Mouse (Mus musculus): ENCODE measurements around the gene Cflar.

Gene Cflar

DNA sequence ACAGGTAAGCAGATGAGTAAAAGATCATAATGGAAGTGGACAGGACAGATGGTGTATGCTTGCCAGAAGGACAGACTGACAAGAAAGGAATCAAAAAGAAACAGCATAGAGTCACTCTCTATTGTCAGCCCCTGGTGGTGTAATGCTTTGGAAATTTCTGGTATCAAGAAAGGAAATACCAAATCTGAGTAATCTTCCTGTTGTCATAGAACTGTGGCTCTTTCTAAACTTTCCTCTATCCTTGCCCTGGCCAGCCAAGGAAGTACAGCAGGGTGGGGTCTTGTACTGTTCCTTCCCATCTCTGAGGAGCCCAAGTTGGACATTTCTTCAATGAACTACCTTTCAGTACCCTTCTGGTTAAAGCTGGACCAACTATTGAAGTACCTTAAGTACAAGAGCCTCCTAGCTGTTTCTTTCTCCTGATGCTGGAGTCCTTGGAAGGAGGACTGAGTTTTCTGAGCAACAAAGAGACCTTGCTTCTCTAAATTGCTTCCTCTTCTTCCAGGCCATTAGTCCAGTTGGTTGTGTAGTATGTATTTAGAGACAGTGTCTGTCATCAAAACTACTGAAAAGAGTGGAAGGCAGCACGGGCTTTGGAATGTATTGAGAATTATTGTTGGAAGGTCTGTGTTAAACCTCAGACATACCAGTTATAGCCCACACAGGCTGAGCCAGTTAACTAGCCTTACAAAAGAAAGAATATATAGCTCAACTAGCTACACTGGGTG is 15.9 kb downstream of the Cflar start:
- in situ Hi-C loops (cut with MboI; ENCODE audit: low sequenced_read_pairs) = no loop called here

DNA sequence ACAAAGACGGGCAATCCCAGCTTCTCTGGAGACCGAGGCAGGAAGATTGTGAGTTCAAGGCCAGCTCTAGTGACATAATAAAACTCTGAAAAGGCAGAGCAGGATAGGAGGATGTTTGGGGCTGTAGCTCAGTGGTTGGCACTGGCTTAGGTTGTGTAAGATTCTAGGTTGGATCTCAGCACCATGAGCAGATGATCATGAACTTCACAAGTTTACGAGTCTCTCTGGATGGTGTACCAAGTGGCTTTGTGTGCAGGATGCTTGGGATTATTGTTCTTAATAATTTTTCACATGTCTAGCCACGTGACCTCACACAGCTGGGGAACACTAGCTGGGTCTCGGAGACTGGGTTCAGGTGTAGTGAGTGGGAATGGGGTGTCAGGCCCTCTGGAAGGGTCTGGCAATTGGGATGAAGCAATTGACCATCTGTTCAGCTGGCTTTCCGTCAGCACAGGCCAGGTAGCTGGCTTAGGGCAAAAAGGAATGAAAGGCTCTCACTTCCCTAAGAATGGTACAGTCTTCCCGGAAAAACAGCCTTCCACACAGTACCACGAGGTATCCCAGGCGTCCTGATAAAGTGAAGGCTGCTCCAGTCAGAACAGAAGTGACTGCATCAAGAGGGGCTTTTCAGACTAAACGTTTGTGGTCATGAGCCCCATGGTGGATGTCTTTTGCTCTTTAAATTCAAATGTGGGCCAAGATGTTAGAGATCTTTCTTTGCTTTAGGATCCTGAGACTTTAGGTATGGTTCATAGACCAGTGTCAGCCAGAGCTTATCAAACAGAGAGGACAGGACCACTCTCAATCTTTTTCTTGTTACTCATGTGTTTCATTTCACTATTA is 16.7 kb downstream of the Cflar start:
- in situ Hi-C loops (cut with MboI; ENCODE audit: low sequenced_read_pairs) = no loop called here

DNA sequence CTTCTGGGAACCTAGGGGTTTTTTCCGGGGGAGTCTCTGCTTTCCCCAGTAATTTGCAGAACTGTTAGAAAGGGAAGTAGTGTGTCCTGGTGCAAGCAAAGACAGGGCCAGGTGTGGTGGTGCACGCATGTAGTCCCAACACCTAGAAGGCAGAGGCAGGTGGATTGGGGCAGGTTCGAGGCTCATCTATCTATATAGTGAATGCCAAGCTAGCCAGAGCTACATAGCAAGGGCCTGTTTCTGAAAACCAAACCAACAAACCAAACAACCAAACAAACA is 17.2 kb downstream of the Cflar start:
- in situ Hi-C loops (cut with MboI; ENCODE audit: low sequenced_read_pairs) = no loop called here

DNA sequence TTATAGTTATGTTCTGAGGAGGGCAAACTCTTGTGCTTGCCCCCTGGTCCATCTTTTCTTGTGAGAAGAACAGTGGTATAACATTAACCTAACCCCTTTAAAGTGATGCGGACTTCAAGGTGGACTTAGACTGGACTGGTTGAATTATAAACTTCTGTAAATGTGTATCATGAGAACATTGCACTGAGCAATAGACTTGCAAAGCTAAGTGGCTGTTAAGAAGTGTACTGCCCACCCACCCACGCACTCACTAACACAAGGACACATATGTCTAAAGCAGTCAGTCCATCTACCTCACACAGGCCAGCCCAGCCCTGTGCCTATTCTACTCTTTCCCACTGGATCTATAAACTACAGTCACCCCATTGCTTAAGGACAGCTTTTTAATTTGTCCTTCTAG is 22.3 kb downstream of the Cflar start:
- in situ Hi-C loops (cut with MboI; ENCODE audit: low sequenced_read_pairs) = no loop called here

DNA sequence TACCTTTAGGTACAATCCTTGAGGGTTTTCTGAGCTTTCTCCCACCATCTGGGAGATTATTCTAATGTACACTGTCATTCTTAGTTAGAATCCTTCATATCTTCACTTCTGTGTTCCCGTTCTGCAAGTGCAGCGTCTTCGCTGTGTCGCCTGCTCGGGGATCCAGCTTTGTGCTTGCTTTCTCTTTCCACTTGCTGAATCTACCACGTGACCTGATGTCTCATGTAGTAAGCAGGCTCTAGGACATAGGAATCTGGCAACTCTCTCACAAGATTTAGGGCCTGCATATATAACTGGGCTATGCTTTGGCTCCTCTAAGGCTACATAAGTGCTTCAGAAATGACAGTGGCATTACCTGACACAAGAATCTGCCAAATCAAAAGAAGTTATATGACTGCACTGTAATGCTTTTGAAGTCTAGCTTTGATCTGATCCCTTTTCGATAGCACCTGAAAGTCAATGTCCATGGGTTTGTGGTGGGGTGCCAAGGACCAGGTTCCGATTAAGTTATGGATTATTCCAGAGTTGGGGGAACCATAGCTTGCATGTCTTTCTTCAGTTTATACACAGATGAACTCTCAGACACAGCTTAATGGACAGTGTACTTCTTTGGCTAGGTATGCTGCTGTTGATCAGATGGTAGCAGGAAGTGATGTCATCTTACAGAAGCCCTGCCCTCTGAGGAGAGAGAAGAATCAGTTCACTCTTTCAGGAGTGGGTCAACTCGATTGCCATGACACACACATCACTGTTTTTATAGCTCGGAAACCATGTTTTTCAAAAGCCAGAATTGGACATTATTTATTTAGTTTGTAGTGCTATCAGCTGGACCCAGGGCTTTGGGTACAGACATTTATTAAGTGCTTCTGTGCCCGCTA is 23.0 kb downstream of the Cflar start:
- in situ Hi-C loops (cut with MboI; ENCODE audit: low sequenced_read_pairs) = no loop called here

DNA sequence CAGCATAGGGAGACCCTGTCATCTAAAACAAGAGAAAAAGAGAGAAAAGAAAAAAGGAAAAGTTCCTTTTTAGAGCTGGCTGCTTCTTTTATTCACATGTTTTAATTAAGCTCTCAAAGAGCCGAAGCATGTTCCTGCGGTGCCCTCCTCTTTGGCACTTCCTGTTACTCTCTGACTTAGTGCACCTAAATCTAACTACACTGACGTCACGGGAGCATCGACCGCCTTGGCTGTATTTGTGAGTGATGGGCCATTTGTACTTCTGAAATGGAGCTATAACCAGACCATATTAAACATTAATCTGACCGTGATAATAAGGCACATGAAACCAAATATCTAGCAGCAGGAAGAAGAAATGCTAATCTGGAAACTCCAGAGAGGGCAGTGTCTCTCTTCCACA is 24.7 kb downstream of the Cflar start:
- in situ Hi-C loops (cut with MboI; ENCODE audit: low sequenced_read_pairs) = no loop called here

DNA sequence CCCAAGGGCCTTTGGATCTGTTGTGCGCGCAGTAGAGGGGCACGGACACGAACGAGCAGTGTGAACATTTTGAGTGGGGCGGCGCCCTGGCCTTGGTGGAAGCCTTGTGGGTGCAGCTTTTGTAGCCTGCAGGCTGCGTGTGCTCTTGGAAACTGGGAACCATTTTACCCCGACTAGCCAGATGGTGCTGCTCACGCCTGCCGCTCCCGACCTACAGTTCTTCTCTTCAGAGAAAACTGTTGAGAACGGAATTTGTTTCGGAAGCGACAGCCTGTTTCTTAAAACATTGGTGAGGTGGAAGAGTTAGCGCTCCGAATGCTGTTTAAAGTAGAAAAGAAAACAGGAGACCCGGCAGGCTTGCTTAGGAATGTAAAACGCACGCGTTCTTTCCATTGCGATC is 25.7 kb downstream of the Cflar start:
- in situ Hi-C loops (cut with MboI; ENCODE audit: low sequenced_read_pairs) = no loop called here

DNA sequence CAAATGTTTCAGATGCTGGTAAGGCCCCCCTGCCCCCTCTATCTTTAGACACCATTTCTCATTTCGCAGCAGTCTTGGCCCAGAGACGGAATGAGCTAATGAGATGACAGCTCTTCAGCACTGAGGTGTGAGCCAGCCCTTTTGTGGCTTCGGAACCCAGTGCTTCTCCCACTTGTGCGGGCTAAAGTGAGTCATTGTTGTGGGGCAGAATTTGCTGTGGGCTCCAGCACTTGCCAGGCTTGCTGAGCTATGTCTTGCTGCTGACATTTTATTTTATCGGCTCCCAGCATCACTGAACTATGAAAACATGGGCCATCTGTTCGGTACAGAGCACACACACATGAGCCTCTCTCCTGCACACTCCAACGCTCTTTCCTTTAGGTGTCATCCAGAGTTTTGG is 28.2 kb downstream of the Cflar start:
- in situ Hi-C loops (cut with MboI; ENCODE audit: low sequenced_read_pairs) = no loop called here

DNA sequence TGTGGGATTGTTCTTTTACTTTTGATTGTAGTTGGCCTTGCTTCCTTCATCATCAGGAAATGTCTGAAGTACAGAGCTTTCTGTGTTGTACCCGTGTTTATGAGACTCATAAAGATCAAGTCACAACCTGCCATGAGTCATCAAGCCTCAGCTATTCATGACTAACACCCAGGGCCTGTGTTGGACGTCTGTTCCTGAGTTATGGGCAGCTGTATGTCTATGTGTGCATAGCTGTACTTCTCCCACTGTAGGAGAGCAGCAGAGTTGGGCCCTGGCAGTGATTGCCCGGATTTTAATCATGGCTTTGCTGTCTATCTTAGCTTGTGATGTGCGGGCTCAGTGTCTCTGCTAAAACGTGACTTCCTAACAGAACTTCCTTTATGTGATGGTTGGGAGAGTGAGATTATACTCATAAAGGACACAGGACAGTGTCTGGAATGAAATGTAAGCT is 31.3 kb downstream of the Cflar start:
- in situ Hi-C loops (cut with MboI; ENCODE audit: low sequenced_read_pairs) = no loop called here

DNA sequence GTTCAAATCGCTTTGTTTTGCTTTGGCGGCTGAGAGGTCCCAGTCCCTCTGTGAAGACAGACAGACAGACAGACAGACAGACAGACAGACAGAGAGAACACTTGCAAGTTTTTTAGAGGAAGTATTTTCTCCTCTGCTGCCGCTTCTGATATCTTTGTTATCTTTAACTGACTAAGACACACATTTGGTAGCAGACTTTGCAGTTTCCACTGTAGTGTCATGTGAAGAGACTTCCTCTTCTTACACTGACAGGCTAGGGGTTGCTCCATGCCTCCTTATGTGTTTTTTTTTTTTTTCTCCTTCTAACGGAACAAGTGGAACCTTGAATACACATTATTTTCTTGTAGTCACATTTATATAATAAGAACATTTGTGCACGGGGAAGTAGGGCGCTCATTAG is 31.9 kb downstream of the Cflar start:
- in situ Hi-C loops (cut with MboI; ENCODE audit: low sequenced_read_pairs) = no loop called here

DNA sequence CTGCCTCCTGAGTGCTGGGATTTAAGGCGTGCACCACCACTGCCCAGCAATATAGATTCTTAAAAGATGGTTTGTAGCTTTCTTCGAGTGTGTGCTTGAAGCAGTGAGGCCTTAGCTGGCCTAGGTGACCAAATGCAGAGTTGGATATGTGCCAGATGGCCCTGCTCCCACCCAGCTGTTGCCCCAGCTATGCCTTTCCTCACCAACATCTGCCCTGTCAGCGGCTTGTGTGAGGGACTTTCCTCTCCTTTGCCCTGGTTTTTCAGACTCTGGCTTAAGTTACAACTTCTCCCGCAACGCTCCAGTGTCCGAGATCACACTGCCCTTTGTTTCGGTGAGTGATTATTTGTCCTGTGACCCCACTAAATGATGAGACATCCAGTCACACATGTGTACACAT is 33.3 kb downstream of the Cflar start:
- in situ Hi-C loops (cut with MboI; ENCODE audit: low sequenced_read_pairs) = no loop called here

DNA sequence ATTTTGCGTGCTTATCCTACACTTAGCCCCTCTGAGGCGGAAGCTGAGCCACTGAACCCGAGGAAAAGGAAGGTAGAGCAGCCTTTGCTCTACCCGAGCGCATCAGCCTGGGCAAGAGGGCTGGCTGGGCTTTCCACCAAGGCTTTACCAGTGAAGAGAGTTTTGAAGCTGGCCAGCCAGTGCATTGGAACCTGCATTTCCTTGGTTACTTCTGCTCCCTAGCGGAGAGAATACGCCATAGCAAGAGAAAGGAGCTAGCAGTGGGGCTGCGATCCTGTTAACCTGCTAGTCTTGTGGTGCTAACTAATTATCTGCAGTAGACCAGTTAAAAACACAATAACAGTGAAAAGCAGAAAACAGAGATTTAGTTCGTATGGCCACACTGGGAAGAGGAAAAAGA is 35.6 kb downstream of the Cflar start:
- in situ Hi-C loops (cut with MboI; ENCODE audit: low sequenced_read_pairs) = no loop called here

DNA sequence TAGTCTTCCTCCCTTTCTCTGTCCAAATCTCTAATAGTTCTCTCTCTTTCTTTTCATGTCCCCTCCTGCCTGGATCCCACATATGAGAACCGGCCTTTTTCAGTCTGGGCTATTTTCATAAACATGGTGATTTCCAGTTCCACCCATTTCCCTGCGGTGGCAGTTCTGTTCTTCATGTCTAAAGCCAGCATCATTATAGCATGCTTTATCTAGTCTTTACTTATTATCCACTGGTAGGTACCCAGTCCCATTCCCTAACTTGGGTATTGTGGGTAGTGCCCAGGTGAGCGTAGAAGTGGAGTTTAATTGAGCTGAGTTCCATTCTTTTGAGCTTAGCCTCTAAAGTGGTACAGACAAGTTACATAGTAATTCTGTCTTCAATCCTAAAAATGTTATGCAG is 48.1 kb downstream of the Cflar start:
- in situ Hi-C loops (cut with MboI; ENCODE audit: low sequenced_read_pairs) = loop anchor here (25.0 kb wide), 1 partner anchor 378 kb away; no protein-coding TSS in a partner anchor

DNA sequence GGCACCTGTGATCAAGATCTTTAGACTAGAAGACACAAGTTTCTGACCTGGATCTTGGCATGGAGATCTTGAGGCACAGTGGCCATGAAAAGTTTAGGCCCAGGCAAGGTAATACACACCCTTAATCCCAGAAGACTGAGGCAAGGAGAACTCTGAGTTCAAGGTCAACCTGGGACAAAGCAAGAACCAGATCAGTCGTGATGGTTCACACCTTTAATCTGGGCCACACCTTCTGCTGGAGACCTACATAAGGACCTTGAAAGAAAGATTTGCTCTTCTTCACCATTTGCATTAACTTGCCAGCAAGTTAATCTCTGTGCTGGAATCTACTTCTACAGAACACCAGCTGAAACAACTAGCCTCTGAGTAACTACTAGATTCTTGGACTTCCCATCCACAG is 49.3 kb downstream of the Cflar start:
- in situ Hi-C loops (cut with MboI; ENCODE audit: low sequenced_read_pairs) = loop anchor here (10.0 to 25.0 kb wide), 4 partner anchors 144 to 484 kb away; no protein-coding TSS in a partner anchor

DNA sequence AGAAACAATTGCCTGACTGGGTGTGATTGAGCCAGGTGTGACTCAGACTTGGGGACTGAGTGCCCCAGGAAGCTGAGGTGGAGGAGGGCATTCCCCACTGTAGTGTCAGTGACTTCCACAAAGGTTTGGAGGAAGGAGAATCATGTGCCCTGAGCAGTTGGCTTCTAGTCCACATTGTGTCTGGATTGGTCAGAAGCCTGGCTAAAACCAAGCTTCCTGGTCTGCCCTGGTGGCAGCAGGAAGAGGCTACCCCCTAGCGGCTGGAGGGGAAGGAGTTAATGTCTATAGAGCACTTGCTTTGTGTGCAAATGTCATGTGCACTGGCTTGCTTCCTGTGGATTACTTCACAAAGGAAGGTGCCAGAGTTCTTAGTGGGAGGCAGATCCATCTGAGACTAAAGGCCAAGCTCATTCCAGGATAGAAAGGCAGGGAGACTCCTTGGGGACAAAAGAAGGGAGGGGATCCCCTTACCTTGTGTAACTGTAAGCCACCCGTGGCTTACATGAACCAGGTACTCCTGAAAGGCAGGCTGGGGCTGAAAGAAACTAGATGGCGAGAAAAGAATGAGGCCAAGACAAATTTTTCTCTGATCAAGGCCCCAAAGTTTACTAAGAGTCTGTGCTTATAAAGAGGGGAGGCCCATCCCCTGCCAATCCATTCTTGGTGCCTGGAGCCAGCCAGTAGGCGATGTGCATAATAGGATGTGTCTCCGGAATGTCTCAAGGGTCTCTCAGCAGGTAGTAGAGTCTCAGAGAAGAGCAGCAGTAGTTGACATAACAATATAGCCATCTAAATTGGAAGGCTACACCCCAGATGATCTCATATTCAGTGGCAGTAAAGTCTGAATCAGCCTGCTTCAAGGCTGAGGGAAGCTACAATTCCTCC is 50.3 kb downstream of the Cflar start:
- in situ Hi-C loops (cut with MboI; ENCODE audit: low sequenced_read_pairs) = loop anchor here (10.0 to 25.0 kb wide), 4 partner anchors 143 to 483 kb away; no protein-coding TSS in a partner anchor

DNA sequence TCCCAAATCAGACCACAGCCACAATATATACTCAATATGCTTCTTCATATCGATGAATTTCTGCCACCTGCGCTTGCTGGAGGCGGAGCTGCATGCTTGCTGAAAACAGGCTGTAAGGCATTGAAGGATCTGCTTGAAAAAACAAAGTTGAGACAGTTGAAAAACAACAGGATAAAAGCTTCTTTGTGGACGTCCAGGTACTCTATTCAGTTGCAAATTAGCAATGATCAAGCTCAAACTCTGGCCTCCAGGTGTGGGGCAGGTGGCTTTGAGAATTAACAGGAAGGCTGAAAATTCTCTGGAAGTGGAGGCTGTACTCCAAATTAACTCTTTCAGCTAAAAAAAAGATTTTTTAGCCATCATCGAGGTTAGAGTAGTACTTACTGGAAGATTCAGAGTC is 51.3 kb downstream of the Cflar start:
- in situ Hi-C loops (cut with MboI; ENCODE audit: low sequenced_read_pairs) = loop anchor here (10.0 to 25.0 kb wide), 4 partner anchors 142 to 482 kb away; no protein-coding TSS in a partner anchor

DNA sequence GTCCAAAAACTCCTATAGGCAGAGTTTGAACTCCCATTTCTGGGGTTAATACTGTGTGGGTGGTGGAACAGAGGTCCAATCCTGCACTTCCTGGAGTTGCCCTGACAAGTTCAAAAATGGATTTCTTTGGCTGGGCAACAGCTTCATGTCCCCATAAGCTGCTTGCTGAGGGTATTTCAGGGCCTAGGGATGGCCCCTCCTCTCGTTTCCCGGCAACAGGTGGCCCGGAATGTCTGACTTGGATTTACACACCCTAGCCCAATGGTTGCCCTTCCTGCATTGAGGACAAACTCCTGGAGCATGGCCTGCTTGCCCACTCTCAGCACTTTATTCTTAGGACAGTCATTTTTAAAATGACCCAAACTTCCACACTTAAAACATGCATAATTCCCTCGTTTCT is 55.1 kb downstream of the Cflar start:
- in situ Hi-C loops (cut with MboI; ENCODE audit: low sequenced_read_pairs) = loop anchor here (10.0 to 25.0 kb wide), 4 partner anchors 138 to 478 kb away; no protein-coding TSS in a partner anchor

DNA sequence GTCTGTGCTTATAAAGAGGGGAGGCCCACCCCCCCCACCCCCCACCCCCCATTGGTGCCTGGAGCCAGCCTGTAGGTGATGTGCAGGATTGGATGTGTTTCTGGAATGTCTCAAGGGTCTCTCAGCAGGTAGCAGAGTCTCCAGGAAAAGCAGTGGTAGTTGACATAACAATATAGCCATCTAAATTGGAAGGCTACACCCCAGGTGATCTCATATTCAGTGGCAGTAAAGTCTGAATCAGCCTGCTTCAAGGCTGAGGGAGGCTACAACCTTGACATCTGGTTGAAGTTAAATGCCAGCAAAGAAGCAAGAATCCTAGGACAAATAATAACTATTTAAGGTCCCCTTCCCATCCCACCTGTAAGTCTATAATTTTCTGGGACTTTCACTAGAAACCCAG is 57.8 kb downstream of the Cflar start:
- in situ Hi-C loops (cut with MboI; ENCODE audit: low sequenced_read_pairs) = loop anchor here (10.0 to 25.0 kb wide), 4 partner anchors 136 to 476 kb away; no protein-coding TSS in a partner anchor

DNA sequence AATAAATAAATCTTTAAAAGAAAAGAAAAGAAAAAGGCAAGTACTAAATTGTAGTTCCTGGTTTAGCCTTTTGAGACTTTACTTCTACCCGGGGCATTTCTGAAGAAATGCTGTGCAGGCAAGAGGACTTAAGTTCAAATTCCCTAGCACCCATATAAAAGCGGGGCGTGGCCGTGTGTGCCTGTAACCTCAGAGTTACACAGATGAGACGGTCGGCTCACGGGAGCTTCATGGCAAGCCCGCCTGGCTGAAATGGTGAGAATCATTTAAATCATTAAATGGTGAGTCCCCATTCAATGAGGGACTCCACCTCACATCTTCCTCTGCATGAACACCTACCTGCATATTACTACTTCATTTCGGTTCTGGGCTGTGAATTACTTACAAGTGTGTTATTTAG is 58.4 kb downstream of the Cflar start:
- in situ Hi-C loops (cut with MboI; ENCODE audit: low sequenced_read_pairs) = loop anchor here (10.0 to 25.0 kb wide), 4 partner anchors 135 to 475 kb away; no protein-coding TSS in a partner anchor

Data from CH12F3 (cell line).